Mouse (Mus musculus): ENCODE results near the gene G6pc3. TPM values are rescaled to one million over a fixed set of nuclear protein-coding genes. Genes with fewer than 3 reads are reported as not detected.

G6pc3 gene
- total and polyA plus RNA-seq, 3 experiments: 44.8 to 89.9 (median 50.6) TPM

- Histone ChIP-seq H3K27me3 (ENCODE audit: control insufficient read depth, insufficient read depth, low read length) (peaks cover 21% of the 10 kb centered on the region), H3K4me1 (ENCODE audit: control insufficient read depth, insufficient read depth, low read length) (no peaks in the 10 kb centered on the region), H3K79me2 (replicated peaks; ENCODE audit: control insufficient read depth, insufficient read depth, low read length) (no peaks in the 10 kb centered on the region), H3K9ac (ENCODE audit: low read depth, low read length) (no peak overlapping the region), H3K4me3 (no peak overlapping the region), H3K27ac (no peak overlapping the region), H3K36me3 (ENCODE audit: control insufficient read depth, insufficient read depth, low read length) (no peaks in the 10 kb centered on the region)
- intact Hi-C loops (cut with DNase I): no loop called here
- no peak for DNase-seq
- 5% methylated on average over 16 of the region's 16 CpGs for WGBS
- TF ChIP-seq POLR2A (IDR thresholded peaks at IDR 0.05; ENCODE audit: insufficient read depth, low read depth, low read length) (no peak), EP300 (IDR thresholded peaks at IDR 0.05; ENCODE audit: insufficient read depth, low read depth, low read length) (no peak), CTCF (IDR thresholded peaks at IDR 0.05) (no peak)
Observed at GRCm38 (mm10) chr11:102146005-102146404, 43.4 kb upstream of the G6pc3 start.

- Histone ChIP-seq H3K9ac (ENCODE audit: low read depth, low read length) (no peak overlapping the region), H3K4me1 (ENCODE audit: control insufficient read depth, insufficient read depth, low read length) (no peaks in the 10 kb centered on the region), H3K36me3 (ENCODE audit: control insufficient read depth, insufficient read depth, low read length) (no peaks in the 10 kb centered on the region), H3K4me3 (no peak overlapping the region), H3K27me3 (ENCODE audit: control insufficient read depth, insufficient read depth, low read length) (peaks cover 21% of the 10 kb centered on the region), H3K79me2 (replicated peaks; ENCODE audit: control insufficient read depth, insufficient read depth, low read length) (no peaks in the 10 kb centered on the region), H3K27ac (no peak overlapping the region)
- intact Hi-C loops (cut with DNase I): no loop called here
- TF ChIP-seq CTCF (IDR thresholded peaks at IDR 0.05): no peak
- TF ChIP-seq EP300 (IDR thresholded peaks at IDR 0.05; ENCODE audit: insufficient read depth, low read depth, low read length): no peak
- no peak for TF ChIP-seq POLR2A (IDR thresholded peaks at IDR 0.05; ENCODE audit: insufficient read depth, low read depth, low read length)
- no peak for DNase-seq
- WGBS: 13% methylated on average over 17 of the region's 17 CpGs
Observed at GRCm38 (mm10) chr11:102146531-102146930, 42.9 kb upstream of the G6pc3 start.

GRCm38 (mm10) chr11:102147213-102147989, 42.0 kb upstream of the G6pc3 start:
- TF ChIP-seq EP300 (IDR thresholded peaks at IDR 0.05; ENCODE audit: insufficient read depth, low read depth, low read length): no peak
- no peak for TF ChIP-seq POLR2A (IDR thresholded peaks at IDR 0.05; ENCODE audit: insufficient read depth, low read depth, low read length)
- no peak overlapping the region for H3K4me3 ChIP-seq
- H3K4me1 ChIP-seq (ENCODE audit: control insufficient read depth, insufficient read depth, low read length): no peaks in the 10 kb centered on the region
- no peaks in the 10 kb centered on the region for H3K36me3 ChIP-seq (ENCODE audit: control insufficient read depth, insufficient read depth, low read length)
- no peaks in the 10 kb centered on the region for H3K79me2 ChIP-seq (replicated peaks; ENCODE audit: control insufficient read depth, insufficient read depth, low read length)
- no peak overlapping the region for H3K27ac ChIP-seq
- intact Hi-C loops (cut with DNase I): no loop called here
- DNase-seq: no peak
- H3K9ac ChIP-seq (ENCODE audit: low read depth, low read length): no peak overlapping the region
- peaks cover 21% of the 10 kb centered on the region for H3K27me3 ChIP-seq (ENCODE audit: control insufficient read depth, insufficient read depth, low read length)
- WGBS: 14% methylated on average over 34 of the region's 34 CpGs

GRCm38 (mm10) chr11:102156039-102156785, 33.2 kb upstream of the G6pc3 start, which contains the start of gene Tmem101:
Gene Tmem101 (minus strand): TSS chr11:102156404.
- no peaks in the 10 kb centered on the region for H3K36me3 ChIP-seq (ENCODE audit: control insufficient read depth, insufficient read depth, low read length)
- peak within 1 kb of the TSS; percentile 77 for H3K27ac ChIP-seq
- H3K4me3 ChIP-seq: peak within 1 kb of the TSS; percentile 75
- H3K79me2 ChIP-seq (replicated peaks; ENCODE audit: control insufficient read depth, insufficient read depth, low read length): no peaks in the 10 kb centered on the region
- intact Hi-C loops (cut with DNase I): loop anchor here (2.0 to 5.0 kb wide), 2 partner anchors 29 to 111 kb away; partner anchors contain the start of genes Asb16 and Lsm12
- TF ChIP-seq POLR2A (IDR thresholded peaks at IDR 0.05; ENCODE audit: insufficient read depth, low read depth, low read length): peak; percentile 81
- peak; percentile 69 for TF ChIP-seq CTCF (IDR thresholded peaks at IDR 0.05)
- TF ChIP-seq EP300 (IDR thresholded peaks at IDR 0.05; ENCODE audit: insufficient read depth, low read depth, low read length): peak; percentile 94
- H3K4me1 ChIP-seq (ENCODE audit: control insufficient read depth, insufficient read depth, low read length): peaks cover 4% of the 10 kb centered on the region
- under 1% methylated on average over 37 of the region's 37 CpGs for WGBS
- no peaks in the 10 kb centered on the region for H3K27me3 ChIP-seq (ENCODE audit: control insufficient read depth, insufficient read depth, low read length)
- peak within 1 kb of the TSS; percentile 87 for H3K9ac ChIP-seq (ENCODE audit: low read depth, low read length)
- peak; percentile 91 to 94 for DNase-seq

GRCm38 (mm10) chr11:102156786-102157089, 32.7 kb upstream of the G6pc3 start:
- intact Hi-C loops (cut with DNase I): loop anchor here (2.0 to 5.0 kb wide), 2 partner anchors 28 to 111 kb away; partner anchors contain the start of genes Asb16 and Lsm12
- no peaks in the 10 kb centered on the region for H3K36me3 ChIP-seq (ENCODE audit: control insufficient read depth, insufficient read depth, low read length)
- H3K4me1 ChIP-seq (ENCODE audit: control insufficient read depth, insufficient read depth, low read length): peaks cover 4% of the 10 kb centered on the region
- peak overlapping the region; percentile 77; the same call in 1 of the 2 replicates for H3K27ac ChIP-seq
- H3K27me3 ChIP-seq (ENCODE audit: control insufficient read depth, insufficient read depth, low read length): no peaks in the 10 kb centered on the region
- TF ChIP-seq POLR2A (IDR thresholded peaks at IDR 0.05; ENCODE audit: insufficient read depth, low read depth, low read length) (no peak), CTCF (IDR thresholded peaks at IDR 0.05) (no peak), EP300 (IDR thresholded peaks at IDR 0.05; ENCODE audit: insufficient read depth, low read depth, low read length) (no peak)
- DNase-seq: no peak
- WGBS: 3% methylated on average over 1 of the region's 1 CpGs
- no peaks in the 10 kb centered on the region for H3K79me2 ChIP-seq (replicated peaks; ENCODE audit: control insufficient read depth, insufficient read depth, low read length)
- H3K4me3 ChIP-seq: no peak overlapping the region; the same call in 1 of the 2 replicates
- no peak overlapping the region for H3K9ac ChIP-seq (ENCODE audit: low read depth, low read length)

Data from heart, adult 2 months (tissue).